Mouse (Mus musculus) lung, embryonic 15.5 days (tissue): ENCODE results near the gene Gfral. TPM values are rescaled to one million over a fixed set of nuclear protein-coding genes. Genes with fewer than 3 reads are reported as not detected.

Experiments used
- polyA plus RNA-seq: library from polyadenylated mRNA; unstranded; fragments of >200 nt; fragmentation: Nextera tagmentation; extraction: Ambion mirVana; gene quantifications from 2 replicates; pipeline ENCODE4 v1.2.1, GENCODE M21; 2015

Gfral gene
- polyA plus RNA-seq, 1 experiment from 2014 or later, result not detected

Other genes starting within 250 kb of the Gfral start
- 8.8 and 9.9 TPM in 2 replicates for gene Hmgcll1, start 198.8 kb downstream of the Gfral start, polyA plus RNA-seq
- gene Hcrtr2, start 110.2 kb upstream of the Gfral start, polyA plus RNA-seq, result 0.04 and 0.10 TPM in 2 replicates